Mouse (Mus musculus): ENCODE data around the gene Cdh13. TPM values are rescaled to one million over a fixed set of nuclear protein-coding genes. Genes with fewer than 3 reads are reported as not detected.

Gene Cdh13
- polyA plus RNA-seq, 1 experiment from 2014 or later = 0.53 TPM

DNA sequence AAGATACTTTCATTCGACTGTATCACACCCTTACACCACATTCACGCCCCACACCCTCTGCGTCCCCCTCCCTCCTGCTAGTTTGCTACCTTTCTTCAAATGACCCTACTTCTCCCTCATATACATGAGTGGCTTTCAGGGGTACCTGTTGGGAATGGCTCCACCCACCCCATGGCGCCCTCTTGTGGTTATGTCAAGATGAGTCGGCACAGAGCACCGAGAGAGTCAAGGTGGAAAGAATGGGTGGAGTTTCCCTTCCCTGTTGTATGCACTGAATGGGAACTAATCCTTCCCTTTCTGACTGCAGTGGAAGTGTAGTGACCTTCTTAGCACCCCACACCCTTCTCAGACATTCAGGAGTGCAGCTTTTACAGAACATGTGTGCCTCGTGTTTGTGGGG is 51.4 kb downstream of the Cdh13 start:
- no peaks in the 10 kb centered on the region for H3K36me3 ChIP-seq (replicated peaks; ENCODE audit: insufficient read depth, low read length)
- no peaks in the 10 kb centered on the region for H3K9me3 ChIP-seq (ENCODE audit: low read length)
- DNase-seq = no peak
- TF ChIP-seq CTCF (IDR thresholded peaks at IDR 0.05; ENCODE audit: low read depth) = no peak
- no peak for TF ChIP-seq EP300 (IDR thresholded peaks at IDR 0.05; ENCODE audit: low read depth)
- no peaks in the 10 kb centered on the region for H3K4me1 ChIP-seq (ENCODE audit: insufficient read depth)
- H3K27ac ChIP-seq (ENCODE audit: low read depth) = no peak overlapping the region
- no peak overlapping the region for H3K9ac ChIP-seq (replicated peaks)
- 68% methylated on average over 7 of the region's 7 CpGs for WGBS (ENCODE audit: insufficient replicate concordance)
- no peaks in the 10 kb centered on the region for H3K27me3 ChIP-seq (ENCODE audit: insufficient read depth, low read length)
- H3K4me3 ChIP-seq (ENCODE audit: low read depth, low read length) = no peak overlapping the region
- no peak for ATAC-seq
- H3K4me2 ChIP-seq (ENCODE audit: low read depth, low read length) = no peak overlapping the region

- H3K9ac ChIP-seq (replicated peaks) = no peak overlapping the region
- no peak overlapping the region for H3K4me3 ChIP-seq (ENCODE audit: low read depth, low read length)
- 83% methylated on average over 3 of the region's 3 CpGs for WGBS (ENCODE audit: insufficient replicate concordance)
- no peaks in the 10 kb centered on the region for H3K36me3 ChIP-seq (replicated peaks; ENCODE audit: insufficient read depth, low read length)
- no peaks in the 10 kb centered on the region for H3K27me3 ChIP-seq (ENCODE audit: insufficient read depth, low read length)
- H3K4me2 ChIP-seq (ENCODE audit: low read depth, low read length) = no peak overlapping the region
- no peak overlapping the region for H3K27ac ChIP-seq (ENCODE audit: low read depth)
- DNase-seq (no peak), ATAC-seq (no peak)
- TF ChIP-seq EP300 (IDR thresholded peaks at IDR 0.05; ENCODE audit: low read depth) = no peak
- TF ChIP-seq CTCF (IDR thresholded peaks at IDR 0.05; ENCODE audit: low read depth) = no peak
- no peaks in the 10 kb centered on the region for H3K9me3 ChIP-seq (ENCODE audit: low read length)
- no peaks in the 10 kb centered on the region for H3K4me1 ChIP-seq (ENCODE audit: insufficient read depth)
These were observed 56.2 kb downstream of the Cdh13 start for GRCm38 (mm10) chr8:118339711-118340110.

DNA sequence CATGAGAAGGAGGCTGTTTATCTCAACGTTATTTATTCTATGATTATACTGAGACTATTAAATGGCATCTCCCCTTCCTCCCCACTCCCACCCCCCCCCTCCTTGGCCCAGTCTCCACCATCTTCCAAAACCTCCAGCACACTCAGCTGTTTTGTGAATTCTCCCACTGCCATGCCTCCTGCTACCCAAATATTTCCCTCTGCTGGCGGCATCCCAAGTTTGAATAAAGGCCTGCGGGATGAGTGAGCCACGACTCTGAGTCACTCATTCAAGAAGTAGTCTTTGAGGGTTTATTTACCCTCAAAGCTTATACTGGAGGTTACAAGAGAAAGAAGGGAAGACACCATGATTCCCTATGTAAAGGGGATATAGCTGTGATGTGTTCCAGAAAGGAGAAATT is 59.7 kb downstream of the Cdh13 start:
- Histone ChIP-seq H3K27ac (ENCODE audit: low read depth) (no peak overlapping the region), H3K36me3 (replicated peaks; ENCODE audit: insufficient read depth, low read length) (no peaks in the 10 kb centered on the region), H3K4me1 (ENCODE audit: insufficient read depth) (no peaks in the 10 kb centered on the region), H3K4me3 (ENCODE audit: low read depth, low read length) (no peak overlapping the region), H3K9me3 (ENCODE audit: low read length) (no peaks in the 10 kb centered on the region), H3K4me2 (ENCODE audit: low read depth, low read length) (no peak overlapping the region), H3K9ac (replicated peaks) (no peak overlapping the region), H3K27me3 (ENCODE audit: insufficient read depth, low read length) (no peaks in the 10 kb centered on the region)
- TF ChIP-seq EP300 (IDR thresholded peaks at IDR 0.05; ENCODE audit: low read depth) (no peak), CTCF (IDR thresholded peaks at IDR 0.05; ENCODE audit: low read depth) (no peak)
- no peak for ATAC-seq
- 75% methylated on average over 4 of the region's 4 CpGs for WGBS (ENCODE audit: insufficient replicate concordance)
- DNase-seq = no peak

DNA sequence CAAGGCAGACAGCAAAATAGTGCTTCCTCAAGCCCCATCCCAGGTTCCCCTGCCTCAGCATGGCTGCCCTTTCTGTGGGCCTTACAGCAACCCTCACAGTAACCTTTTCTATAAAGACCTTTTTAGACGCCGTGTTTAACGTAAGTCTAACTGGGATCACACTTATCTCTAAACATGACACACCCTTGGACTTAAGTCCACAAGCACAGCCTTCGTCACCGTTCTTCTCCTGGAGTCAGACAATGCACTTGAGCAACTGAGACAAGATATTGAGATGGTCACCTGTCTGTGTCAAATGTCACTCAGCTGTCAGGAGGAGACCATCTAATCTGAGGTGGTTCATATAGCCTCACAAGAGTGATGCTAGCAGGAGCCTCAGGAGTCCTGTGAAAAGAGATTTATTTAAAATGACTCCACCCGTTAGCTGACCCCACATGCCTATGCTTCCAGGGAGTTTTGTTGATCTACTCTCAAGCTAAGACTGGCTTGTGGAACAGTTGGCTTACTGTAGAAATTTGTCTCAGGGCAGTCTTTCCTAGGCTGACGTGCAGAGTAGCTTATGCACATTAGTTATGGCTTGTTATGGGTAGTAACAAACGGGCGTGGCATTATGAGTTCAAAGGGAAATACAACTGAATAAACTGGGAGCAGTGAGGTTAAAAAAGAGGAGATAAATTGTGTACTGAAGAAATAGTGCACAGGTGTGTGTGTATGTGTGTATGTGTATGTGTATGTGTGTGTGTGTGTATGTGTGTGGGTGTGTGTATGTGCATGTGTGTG is 65.4 kb downstream of the Cdh13 start:
- Histone ChIP-seq H3K27me3 (ENCODE audit: insufficient read depth, low read length) (no peaks in the 10 kb centered on the region), H3K36me3 (replicated peaks; ENCODE audit: insufficient read depth, low read length) (no peaks in the 10 kb centered on the region), H3K4me1 (ENCODE audit: insufficient read depth) (no peaks in the 10 kb centered on the region), H3K9ac (replicated peaks) (no peak overlapping the region), H3K4me3 (ENCODE audit: low read depth, low read length) (no peak overlapping the region), H3K9me3 (ENCODE audit: low read length) (no peaks in the 10 kb centered on the region), H3K4me2 (ENCODE audit: low read depth, low read length) (no peak overlapping the region), H3K27ac (ENCODE audit: low read depth) (no peak overlapping the region)
- 74% methylated on average over 9 of the region's 9 CpGs for WGBS (ENCODE audit: insufficient replicate concordance)
- TF ChIP-seq CTCF (IDR thresholded peaks at IDR 0.05; ENCODE audit: low read depth) (no peak), EP300 (IDR thresholded peaks at IDR 0.05; ENCODE audit: low read depth) (no peak)
- DNase-seq = no peak
- ATAC-seq = no peak

DNA sequence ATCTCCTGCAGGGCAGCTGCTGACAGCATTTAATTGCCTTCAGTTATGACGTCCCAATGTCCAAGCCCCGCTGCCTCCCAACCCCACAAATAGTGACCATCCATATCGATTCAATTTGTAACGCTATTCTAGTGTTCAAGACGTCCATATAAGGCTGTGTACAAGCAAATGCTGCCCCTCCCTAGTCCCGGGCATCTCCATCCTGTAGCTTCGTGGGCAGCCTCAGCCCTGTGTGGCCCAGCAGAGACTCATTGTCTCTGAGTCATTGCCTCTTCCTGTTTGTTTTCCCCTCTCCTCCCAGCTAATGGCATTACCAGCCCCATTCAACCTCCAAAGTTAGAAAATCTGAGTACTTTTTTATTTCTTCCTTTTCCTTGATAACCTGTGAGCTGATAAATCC is 66.6 kb downstream of the Cdh13 start:
- H3K9ac ChIP-seq (replicated peaks) = no peak overlapping the region
- no peak overlapping the region for H3K4me3 ChIP-seq (ENCODE audit: low read depth, low read length)
- H3K4me2 ChIP-seq (ENCODE audit: low read depth, low read length) = no peak overlapping the region
- DNase-seq (no peak), ATAC-seq (no peak)
- TF ChIP-seq CTCF (IDR thresholded peaks at IDR 0.05; ENCODE audit: low read depth) (no peak), EP300 (IDR thresholded peaks at IDR 0.05; ENCODE audit: low read depth) (no peak)
- 47% methylated on average over 7 of the region's 7 CpGs for WGBS (ENCODE audit: insufficient replicate concordance)
- no peaks in the 10 kb centered on the region for H3K9me3 ChIP-seq (ENCODE audit: low read length)
- no peak overlapping the region for H3K27ac ChIP-seq (ENCODE audit: low read depth)
- no peaks in the 10 kb centered on the region for H3K27me3 ChIP-seq (ENCODE audit: insufficient read depth, low read length)
- H3K36me3 ChIP-seq (replicated peaks; ENCODE audit: insufficient read depth, low read length) = no peaks in the 10 kb centered on the region
- H3K4me1 ChIP-seq (ENCODE audit: insufficient read depth) = no peaks in the 10 kb centered on the region

GRCm38 (mm10) chr8:118353022-118353421 is 69.5 kb downstream of the Cdh13 start:
- ATAC-seq (no peak), DNase-seq (no peak)

More at GRCm38 (mm10) chr8:118353022-118353421, 69.5 kb downstream of the Cdh13 start:
- Histone ChIP-seq H3K9me3 (ENCODE audit: low read length) (no peaks in the 10 kb centered on the region), H3K36me3 (replicated peaks; ENCODE audit: insufficient read depth, low read length) (no peaks in the 10 kb centered on the region), H3K4me1 (ENCODE audit: insufficient read depth) (no peaks in the 10 kb centered on the region), H3K27me3 (ENCODE audit: insufficient read depth, low read length) (no peaks in the 10 kb centered on the region), H3K4me2 (ENCODE audit: low read depth, low read length) (no peak overlapping the region), H3K9ac (replicated peaks) (no peak overlapping the region), H3K27ac (ENCODE audit: low read depth) (no peak overlapping the region), H3K4me3 (ENCODE audit: low read depth, low read length) (no peak overlapping the region)
- TF ChIP-seq CTCF (IDR thresholded peaks at IDR 0.05; ENCODE audit: low read depth) = no peak
- no peak for TF ChIP-seq EP300 (IDR thresholded peaks at IDR 0.05; ENCODE audit: low read depth)
- 69% methylated on average over 4 of the region's 4 CpGs for WGBS (ENCODE audit: insufficient replicate concordance)

Data from liver, postnatal 0 days (tissue).